Mouse (Mus musculus): ENCODE data around the gene Rpia. TPM values are rescaled to one million over a fixed set of nuclear protein-coding genes. Genes with fewer than 3 reads are reported as not detected.

Gene Rpia
- total and polyA plus RNA-seq, 3 experiments, result 25.8 to 128 (median 41.5) TPM

DNA sequence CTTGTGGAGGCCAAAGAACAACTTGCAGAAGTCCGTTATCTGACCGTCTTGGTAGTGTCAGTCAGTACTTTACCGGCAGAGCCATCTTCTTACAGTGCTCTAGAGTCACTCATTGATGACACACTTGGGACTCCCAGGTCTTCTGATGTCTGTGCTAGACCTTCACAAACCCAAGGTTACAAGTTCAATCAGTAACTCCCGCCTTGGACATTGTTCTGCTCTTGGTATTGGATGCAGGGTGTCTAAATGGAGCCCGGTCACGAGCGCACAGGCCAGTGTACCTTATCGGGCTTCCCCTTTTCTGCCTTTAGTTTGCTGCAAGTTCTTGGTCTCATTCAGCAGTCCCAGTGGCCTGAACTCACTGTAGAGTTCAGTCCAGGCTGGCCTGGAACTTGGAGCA lies 612 bp upstream of the Rpia start:
- no peaks in the 10 kb centered on the region for H3K9me3 ChIP-seq (replicated peaks)
- H3K27me3 ChIP-seq (ENCODE audit: insufficient read depth, low read length), result no peaks in the 10 kb centered on the region
- peak overlapping the region; percentile 91 for H3K4me3 ChIP-seq (ENCODE audit: low read depth, low read length)
- H3K36me3 ChIP-seq (replicated peaks), result peaks cover 30% of the 10 kb centered on the region
- DNase-seq (ENCODE audit: low spot score) (peak; percentile 42), ATAC-seq (ENCODE audit: extremely low read depth, insufficient number of reproducible peaks, low FRiP score, poor library complexity, severe bottlenecking) (no peak)
- peaks cover 69% of the 10 kb centered on the region for H3K4me1 ChIP-seq (ENCODE audit: insufficient read depth, low read depth, low read length)
- TF ChIP-seq GATA1 (IDR thresholded peaks at IDR 0.05; ENCODE audit: borderline replicate concordance, low read length), result no peak
- TF ChIP-seq TAL1 (conservative IDR thresholded peaks at IDR 0.05; ENCODE audit: low read depth, low read length), result no peak
- TF ChIP-seq GATA2 (IDR thresholded peaks at IDR 0.05; ENCODE audit: borderline replicate concordance, low read depth, low read length), result no peak
- no peak for TF ChIP-seq POLR2AphosphoS5 (IDR thresholded peaks at IDR 0.05; ENCODE audit: insufficient replicate concordance, low read depth, low read length)
- no peak for TF ChIP-seq CTCF (IDR thresholded peaks at IDR 0.05; ENCODE audit: low read depth, low read length)

DNA sequence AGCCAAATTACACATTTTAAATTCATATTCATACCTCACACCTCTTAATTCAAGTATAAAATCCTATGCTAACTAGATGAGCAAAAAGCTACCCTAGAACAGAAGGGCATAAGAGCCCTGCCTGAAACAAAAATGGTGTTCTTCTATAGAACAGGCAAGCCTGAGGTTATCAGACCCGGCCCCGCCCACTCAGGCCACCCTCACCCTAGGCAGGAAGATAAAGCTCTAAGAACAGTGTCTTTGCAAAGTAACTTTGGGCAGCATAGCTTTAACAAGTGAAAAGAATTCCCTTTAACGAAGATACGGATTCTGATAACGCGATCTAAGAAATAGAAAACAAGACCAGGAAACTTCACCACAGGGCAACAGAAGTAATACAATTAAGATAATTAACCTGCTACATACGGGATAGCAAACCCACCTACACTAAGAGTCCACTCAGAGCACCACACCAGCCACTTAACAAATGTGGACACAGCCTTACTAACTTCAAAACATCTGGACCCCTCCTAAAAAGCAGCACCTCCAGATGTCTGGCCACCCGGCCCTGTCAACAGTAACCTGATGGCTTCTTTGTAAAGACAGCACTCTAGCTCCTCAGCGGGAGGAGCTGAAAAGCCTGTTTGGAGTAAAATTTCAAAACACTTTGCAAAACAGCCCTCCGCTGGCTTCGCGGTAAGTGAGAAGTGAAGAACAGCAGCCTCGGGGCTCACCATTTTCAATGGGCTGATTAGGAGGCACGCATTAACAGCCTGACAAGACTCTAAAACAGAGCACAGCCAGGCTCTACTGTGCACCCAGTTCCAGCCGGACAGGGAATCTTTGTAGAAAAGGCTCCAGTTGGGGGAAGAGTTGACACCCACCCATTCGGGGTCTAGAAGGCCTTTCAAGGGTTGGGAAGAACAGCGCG lies 925 bp downstream of the Rpia start:
- Histone ChIP-seq H3K4me1 (ENCODE audit: insufficient read depth, low read depth, low read length) (peaks cover 64% of the 10 kb centered on the region), H3K9me3 (replicated peaks) (no peaks in the 10 kb centered on the region), H3K4me3 (ENCODE audit: low read depth, low read length) (peak overlapping the region; percentile 91), H3K27me3 (ENCODE audit: insufficient read depth, low read length) (no peaks in the 10 kb centered on the region), H3K36me3 (replicated peaks) (peaks cover 40% of the 10 kb centered on the region)
- ATAC-seq (ENCODE audit: extremely low read depth, insufficient number of reproducible peaks, low FRiP score, poor library complexity, severe bottlenecking) (peak; percentile 32; the same call in 1 of the 2 replicates), DNase-seq (ENCODE audit: low spot score) (peak; percentile 41)
- TF ChIP-seq GATA1 (IDR thresholded peaks at IDR 0.05; ENCODE audit: borderline replicate concordance, low read length) (no peak), TAL1 (conservative IDR thresholded peaks at IDR 0.05; ENCODE audit: low read depth, low read length) (no peak), POLR2AphosphoS5 (IDR thresholded peaks at IDR 0.05; ENCODE audit: insufficient replicate concordance, low read depth, low read length) (no peak), CTCF (IDR thresholded peaks at IDR 0.05; ENCODE audit: low read depth, low read length) (no peak), GATA2 (IDR thresholded peaks at IDR 0.05; ENCODE audit: borderline replicate concordance, low read depth, low read length) (no peak)

DNA sequence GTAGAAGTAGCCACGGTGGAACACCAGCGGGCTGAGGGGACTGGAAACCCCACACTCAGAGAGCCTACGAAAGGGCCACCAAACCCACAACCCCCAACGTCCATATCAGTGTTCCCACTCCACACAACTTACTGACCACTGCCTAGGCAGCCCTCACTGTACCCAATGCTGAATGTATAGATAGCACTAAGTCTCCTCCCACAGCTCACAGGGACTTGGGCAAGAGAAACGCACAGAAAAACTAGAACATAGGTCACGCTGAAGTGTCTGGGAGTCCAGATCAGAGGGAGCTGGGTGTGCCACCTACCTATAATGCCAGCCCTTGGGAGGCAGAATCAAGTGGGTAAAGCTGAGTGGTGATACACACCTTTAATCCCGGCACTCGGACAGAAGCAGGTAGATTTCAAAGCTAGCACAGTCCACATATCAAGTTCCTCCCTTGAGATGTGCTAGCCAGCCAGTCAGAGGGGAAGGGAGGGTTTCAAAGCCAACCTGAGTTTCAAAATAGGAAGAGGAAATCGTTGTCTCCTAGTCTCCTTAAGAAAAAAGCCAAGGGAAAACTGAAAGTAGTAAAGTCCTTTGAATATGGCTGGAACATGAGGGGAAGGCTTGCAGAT lies 1.9 kb downstream of the Rpia start:
- Histone ChIP-seq H3K9me3 (replicated peaks) (no peaks in the 10 kb centered on the region), H3K4me3 (ENCODE audit: low read depth, low read length) (peak overlapping the region; percentile 91), H3K27me3 (ENCODE audit: insufficient read depth, low read length) (no peaks in the 10 kb centered on the region), H3K4me1 (ENCODE audit: insufficient read depth, low read depth, low read length) (peaks cover 64% of the 10 kb centered on the region), H3K36me3 (replicated peaks) (peaks cover 50% of the 10 kb centered on the region)
- DNase-seq (ENCODE audit: low spot score) (no peak), ATAC-seq (ENCODE audit: extremely low read depth, insufficient number of reproducible peaks, low FRiP score, poor library complexity, severe bottlenecking) (no peak)
- no peak for TF ChIP-seq GATA1 (IDR thresholded peaks at IDR 0.05; ENCODE audit: borderline replicate concordance, low read length)
- no peak for TF ChIP-seq POLR2AphosphoS5 (IDR thresholded peaks at IDR 0.05; ENCODE audit: insufficient replicate concordance, low read depth, low read length)
- TF ChIP-seq GATA2 (IDR thresholded peaks at IDR 0.05; ENCODE audit: borderline replicate concordance, low read depth, low read length), result no peak
- no peak for TF ChIP-seq TAL1 (conservative IDR thresholded peaks at IDR 0.05; ENCODE audit: low read depth, low read length)
- no peak for TF ChIP-seq CTCF (IDR thresholded peaks at IDR 0.05; ENCODE audit: low read depth, low read length)

DNA sequence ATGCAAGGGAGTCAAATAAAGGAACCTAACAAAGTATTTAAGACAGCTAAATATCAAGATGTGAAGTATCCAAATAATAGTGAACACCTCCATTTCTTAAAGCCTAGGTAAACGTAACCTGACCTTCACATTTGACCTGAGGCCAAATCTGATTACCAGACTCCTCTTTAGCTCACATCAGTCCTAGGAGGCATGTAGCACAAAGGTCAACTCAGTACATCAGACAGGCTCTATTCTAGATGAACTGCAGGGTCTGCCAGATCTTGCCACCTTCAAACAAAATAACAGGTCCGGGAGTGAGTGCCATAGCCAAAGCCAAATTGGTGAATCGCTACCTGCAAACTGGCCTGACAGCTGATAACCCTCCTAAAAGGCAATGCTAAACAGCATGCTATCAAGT lies 2.9 kb downstream of the Rpia start:
- Histone ChIP-seq H3K4me1 (ENCODE audit: insufficient read depth, low read depth, low read length) (peaks cover 63% of the 10 kb centered on the region), H3K36me3 (replicated peaks) (peaks cover 58% of the 10 kb centered on the region), H3K27me3 (ENCODE audit: insufficient read depth, low read length) (no peaks in the 10 kb centered on the region), H3K4me3 (ENCODE audit: low read depth, low read length) (no peak overlapping the region), H3K9me3 (replicated peaks) (no peaks in the 10 kb centered on the region)
- no peak for TF ChIP-seq GATA1 (IDR thresholded peaks at IDR 0.05; ENCODE audit: borderline replicate concordance, low read length)
- no peak for TF ChIP-seq POLR2AphosphoS5 (IDR thresholded peaks at IDR 0.05; ENCODE audit: insufficient replicate concordance, low read depth, low read length)
- TF ChIP-seq GATA2 (IDR thresholded peaks at IDR 0.05; ENCODE audit: borderline replicate concordance, low read depth, low read length), result no peak
- TF ChIP-seq CTCF (IDR thresholded peaks at IDR 0.05; ENCODE audit: low read depth, low read length), result no peak
- TF ChIP-seq TAL1 (conservative IDR thresholded peaks at IDR 0.05; ENCODE audit: low read depth, low read length), result no peak
- ATAC-seq (ENCODE audit: extremely low read depth, insufficient number of reproducible peaks, low FRiP score, poor library complexity, severe bottlenecking) (no peak), DNase-seq (ENCODE audit: low spot score) (no peak)

DNA sequence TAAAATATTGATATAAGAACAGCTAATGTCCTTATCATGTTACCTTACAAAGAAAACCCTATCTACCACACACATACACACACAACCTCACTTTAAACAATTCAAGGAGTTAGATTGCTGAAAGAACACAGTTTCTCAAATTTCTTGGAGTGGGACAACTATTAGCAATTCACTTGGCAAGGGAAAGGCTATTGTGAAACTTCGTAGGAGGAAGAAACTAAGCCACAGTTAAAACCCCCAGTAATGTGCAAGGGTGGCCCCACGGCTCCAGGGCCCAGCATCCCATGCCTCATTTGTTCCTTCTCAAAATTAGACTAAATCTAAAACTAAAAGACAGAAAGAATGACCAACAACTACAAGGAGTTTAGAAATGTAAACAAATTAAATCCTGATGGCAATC lies 4.5 kb downstream of the Rpia start:
- H3K27me3 ChIP-seq (ENCODE audit: insufficient read depth, low read length), result no peaks in the 10 kb centered on the region
- H3K4me3 ChIP-seq (ENCODE audit: low read depth, low read length), result no peak overlapping the region
- DNase-seq (ENCODE audit: low spot score) (no peak), ATAC-seq (ENCODE audit: extremely low read depth, insufficient number of reproducible peaks, low FRiP score, poor library complexity, severe bottlenecking) (no peak)
- H3K9me3 ChIP-seq (replicated peaks), result no peaks in the 10 kb centered on the region
- H3K4me1 ChIP-seq (ENCODE audit: insufficient read depth, low read depth, low read length), result peaks cover 49% of the 10 kb centered on the region
- H3K36me3 ChIP-seq (replicated peaks), result peaks cover 65% of the 10 kb centered on the region
- TF ChIP-seq GATA1 (IDR thresholded peaks at IDR 0.05; ENCODE audit: borderline replicate concordance, low read length), result no peak

DNA sequence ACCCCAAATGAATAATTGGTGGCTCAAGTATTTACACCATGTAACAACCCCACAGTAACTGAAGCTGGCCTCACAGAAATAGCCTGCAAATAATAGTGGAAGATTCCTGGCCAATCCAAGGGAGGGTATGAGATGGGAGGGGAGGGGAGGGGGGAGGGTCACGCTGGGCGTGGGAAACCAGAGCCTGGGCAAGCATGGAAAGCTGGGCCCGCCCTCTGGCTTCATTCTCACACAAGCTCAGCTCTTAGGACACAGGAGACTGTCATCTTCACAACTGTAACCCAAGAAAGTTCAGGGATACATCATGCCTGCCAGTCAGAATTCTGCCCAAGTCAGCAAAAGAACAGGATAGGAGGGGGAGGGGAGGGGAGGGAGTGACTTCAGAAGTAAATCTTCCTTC lies 6.2 kb downstream of the Rpia start:
- H3K9me3 ChIP-seq (replicated peaks), result no peaks in the 10 kb centered on the region
- H3K4me3 ChIP-seq (ENCODE audit: low read depth, low read length), result no peak overlapping the region
- DNase-seq (ENCODE audit: low spot score) (no peak), ATAC-seq (ENCODE audit: extremely low read depth, insufficient number of reproducible peaks, low FRiP score, poor library complexity, severe bottlenecking) (no peak)
- peaks cover 76% of the 10 kb centered on the region for H3K36me3 ChIP-seq (replicated peaks)
- H3K27me3 ChIP-seq (ENCODE audit: insufficient read depth, low read length), result no peaks in the 10 kb centered on the region
- no peak for TF ChIP-seq GATA2 (IDR thresholded peaks at IDR 0.05; ENCODE audit: borderline replicate concordance, low read depth, low read length)
- no peak for TF ChIP-seq TAL1 (conservative IDR thresholded peaks at IDR 0.05; ENCODE audit: low read depth, low read length)
- no peak for TF ChIP-seq CTCF (IDR thresholded peaks at IDR 0.05; ENCODE audit: low read depth, low read length)
- TF ChIP-seq POLR2AphosphoS5 (IDR thresholded peaks at IDR 0.05; ENCODE audit: insufficient replicate concordance, low read depth, low read length), result no peak
- no peak for TF ChIP-seq GATA1 (IDR thresholded peaks at IDR 0.05; ENCODE audit: borderline replicate concordance, low read length)
- H3K4me1 ChIP-seq (ENCODE audit: insufficient read depth, low read depth, low read length), result peaks cover 46% of the 10 kb centered on the region
